Mouse (Mus musculus) liver, embryonic 11.5 days (tissue): ENCODE measurements at regions not wholly inside any gene's neighbourhood (a gene's known extent, or its start where the extent isn't known, plus 50 kb on each side); places are given as distances from the start of the nearest gene placed in this dataset.

ENCODE experiments used
- ATAC-seq: fragments of 200-750 bp; cut with Nextera tagmentation; replicated peaks from 2 replicates; pipeline ENCODE4 v1.8.0; 2017; ENCODE audit warnings: moderate number of reproducible peaks, mild to moderate bottlenecking, moderate TSS enrichment, moderate library complexity; ENCODE audit not compliant: low FRiP score
- DNase-seq: peaks from one replicate; pipeline ENCODE4 v3.0.0-alpha.2; 2017; ENCODE audit warnings: low spot score
- H3K27ac ChIP-seq: fragments of 300-500 bp; sonication (generic); 2 replicates; pipeline ENCODE4 v1.5.1; 2014; ENCODE audit warnings: mild to moderate bottlenecking, low read depth, low read length, control low read depth
- H3K27me3 ChIP-seq: fragments of 300-500 bp; sonication (generic); replicated peaks from 2 replicates; pipeline ENCODE4 v1.6.1; 2014; ENCODE audit warnings: low read length, mixed read lengths; ENCODE audit not compliant: control insufficient read depth, insufficient read depth
- H3K36me3 ChIP-seq: fragments of 300-500 bp; sonication (generic); 2 replicates; pipeline ENCODE4 v1.6.1; 2014; ENCODE audit warnings: mild to moderate bottlenecking, low read length, moderate library complexity, mixed read lengths; ENCODE audit not compliant: control insufficient read depth, insufficient read depth
- H3K4me1 ChIP-seq: fragments of 300-500 bp; sonication (generic); replicated peaks from 2 replicates; pipeline ENCODE4 v1.6.1; 2014; ENCODE audit warnings: low read length, mixed read lengths; ENCODE audit not compliant: control insufficient read depth, insufficient read depth
- H3K4me2 ChIP-seq: fragments of 300-500 bp; sonication (generic); 2 replicates; pipeline ENCODE4 v1.6.1; 2014; ENCODE audit warnings: mild to moderate bottlenecking, control low read depth, moderate library complexity
- H3K4me3 ChIP-seq: fragments of 300-500 bp; sonication (generic); 2 replicates; pipeline ENCODE4 v1.5.1; 2014; ENCODE audit warnings: low read depth, low read length, control low read depth
- H3K9ac ChIP-seq: fragments of 300-500 bp; sonication (generic); 2 replicates; pipeline ENCODE4 v1.6.1; 2014; ENCODE audit warnings: low read depth, low read length, control low read depth
- H3K9me3 ChIP-seq: fragments of 300-500 bp; sonication (generic); 2 replicates; pipeline ENCODE4 v1.6.1; 2016; ENCODE audit warnings: low read length, inconsistent platforms, mixed read lengths; ENCODE audit not compliant: control insufficient read depth
- WGBS: fragments of 180-500 bp; shearing (Covaris S2); extraction: QIAGEN DNeasy Blood & Tissue Kit; methylation state at CpG from one replicate; pipeline ENCODE4 v1.1.7; 2014; 5-methylcytosine and 5-hydroxymethylcytosine counted together

- no peaks in the 10 kb centered on the region for H3K9me3 ChIP-seq
- DNase-seq (no peak), ATAC-seq (no peak)
- H3K4me2 ChIP-seq, result no peak overlapping the region
- H3K4me3 ChIP-seq, result no peak overlapping the region
- H3K4me1 ChIP-seq, result peaks cover 5% of the 10 kb centered on the region; the same call in 1 of the 2 replicates
- 70% methylated on average over 5 of the region's 5 CpGs for WGBS
- H3K27ac ChIP-seq, result no peak overlapping the region
- peaks cover 16% of the 10 kb centered on the region; the same call in 1 of the 2 replicates for H3K27me3 ChIP-seq
- no peaks in the 10 kb centered on the region for H3K36me3 ChIP-seq
- H3K9ac ChIP-seq, result no peak overlapping the region
Observed at GRCm38 (mm10) chr4:45582496-45582895, 50.2 kb upstream of the Shb start.
